ENCODE assay signal across 16 mouse cellular contexts in genomic region chr9:75363702-75364101, GRCm38 (mm10). TPM values are rescaled to one million over a fixed set of nuclear protein-coding genes. Genes with fewer than 3 reads are reported as not detected.
"Had no signal": no experiment of that assay in that cellular context is flagged by ENCODE, and none has a peak within 500 bp of the region (broad histone marks: within the 10 kb centered on the region; RNA-seq: fewer than 3 reads in every experiment).

No protein-coding gene starts in this region.

RNA-seq across cellular contexts. Expression of gene Bcl2l10, which starts 16.1 kb away (rescaled TPM):
- total RNA-seq: megakaryocyte progenitor cell, adult 5-6 weeks; midbrain, postnatal 0 days; monocyte, adult 5-6 weeks; neutrophil, adult 5-6 weeks had no signal
- polyA plus RNA-seq: liver, embryonic 15.5 days; liver, postnatal 0 days; lung, embryonic 15.5 days; macrophage; midbrain, embryonic 11.5 days; midbrain, embryonic 13.5 days; midbrain, embryonic 15.5 days; midbrain, postnatal 0 days; neural tube, embryonic 12.5 days; neural tube, embryonic 14.5 days; stomach, embryonic 14.5 days; stomach, embryonic 16.5 days; thymus, adult 2 months had no signal
